Mouse (Mus musculus): Measurements from ENCODE around the gene Btbd9.

- no peak for TF ChIP-seq CTCF (IDR thresholded peaks at IDR 0.05; ENCODE audit: borderline replicate concordance, insufficient read depth, low read length)
- TF ChIP-seq POLR2A (IDR thresholded peaks at IDR 0.05; ENCODE audit: low read depth, low read length): no peak
Observed at GRCm38 (mm10) chr17:30490601-30491000, 85.7 kb downstream of the Btbd9 start.
